Mouse (Mus musculus): Measurements from ENCODE around the gene Gm7145. TPM values are rescaled to one million over a fixed set of nuclear protein-coding genes. Genes with fewer than 3 reads are reported as not detected.
"Not testable (repeated sequence)": the region's sequence is repeated elsewhere in the genome, so short reads cannot be mapped to it uniquely, and the experiment has no call there.

Gene Gm7145
- not detected in 2 replicates for polyA plus RNA-seq (2014; fragmentation: Nextera tagmentation; extraction: Ambion mirVana)

DNA sequence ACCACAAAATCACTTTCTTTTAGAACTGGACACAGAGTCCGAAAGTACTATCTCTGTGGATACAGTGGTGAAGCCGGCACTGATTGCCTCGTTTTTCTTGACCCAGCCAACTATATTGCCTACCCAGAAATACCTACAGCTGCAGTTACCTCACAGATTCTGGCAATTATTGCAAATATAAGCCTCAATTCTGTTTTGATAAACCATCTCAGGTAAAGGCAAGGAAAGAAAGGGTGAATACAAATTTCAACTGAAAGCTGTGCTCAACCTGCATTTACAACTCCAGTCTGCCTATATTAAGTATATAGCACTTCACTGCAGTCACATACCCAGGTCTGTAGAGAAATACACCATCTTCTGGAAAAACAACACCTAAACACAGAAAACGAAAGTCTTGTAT lies at the start of gene Gm7145:
Gene Gm7145, plus strand, starts transcription at position 301 of the 400 bp plus-strand sequence.
- H3K4me2 ChIP-seq (replicated peaks; ENCODE audit: low read depth, low read length): no peak within 1 kb of the TSS
- 80% methylated on average over 4 of the region's 4 CpGs for WGBS

DNA sequence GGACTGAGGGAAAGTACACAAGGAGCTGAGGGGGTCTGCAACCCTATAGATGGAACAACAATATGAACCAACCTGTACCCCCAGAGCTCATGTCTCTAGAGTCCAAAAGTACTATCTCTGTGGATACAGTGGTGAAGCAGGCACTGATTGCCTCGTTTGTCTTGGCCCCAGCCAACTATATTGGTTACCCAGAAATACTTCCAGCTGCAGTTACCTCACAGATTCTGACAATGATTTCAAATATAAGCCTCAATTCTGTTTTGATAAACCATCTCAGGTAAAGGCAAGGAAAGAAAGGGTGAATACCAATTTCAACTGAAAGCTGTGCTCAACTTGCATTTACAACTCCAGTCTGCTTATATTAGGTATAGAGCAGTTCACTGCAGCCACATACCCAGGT lies 38.0 kb upstream of the Gm7145 start, which contains the start of gene Gm28168:
Gene Gm28168, plus strand, starts transcription at position 301 of the 400 bp plus-strand sequence.
- H3K4me2 ChIP-seq (replicated peaks; ENCODE audit: low read depth, low read length); H3K27me3 ChIP-seq (ENCODE audit: control insufficient read depth, insufficient read depth, low read length); H3K36me3 ChIP-seq (ENCODE audit: control insufficient read depth, insufficient read depth, low read length); H3K4me1 ChIP-seq (ENCODE audit: control insufficient read depth, insufficient read depth, low read length); H3K9ac ChIP-seq (ENCODE audit: low read depth, low read length); H3K4me3 ChIP-seq (ENCODE audit: low read length); H3K27ac ChIP-seq (ENCODE audit: low read depth, low read length); H3K9me3 ChIP-seq (ENCODE audit: control insufficient read depth, low read length); ATAC-seq (ENCODE audit: low FRiP score, low TSS enrichment): not testable (repeated sequence)
- WGBS: 50% methylated on average over 1 of the region's 1 CpGs

More for the DNA sequence above, at the start of gene Gm7145:
- H3K27me3 ChIP-seq (ENCODE audit: control insufficient read depth, insufficient read depth, low read length): no peaks in the 10 kb centered on the region
- ATAC-seq (ENCODE audit: low FRiP score, low TSS enrichment): no peak
- H3K36me3 ChIP-seq (ENCODE audit: control insufficient read depth, insufficient read depth, low read length): no peaks in the 10 kb centered on the region
- H3K27ac ChIP-seq (ENCODE audit: low read depth, low read length): no peak within 1 kb of the TSS
- H3K4me1 ChIP-seq (ENCODE audit: control insufficient read depth, insufficient read depth, low read length): no peaks in the 10 kb centered on the region
- no peaks in the 10 kb centered on the region for H3K9me3 ChIP-seq (ENCODE audit: control insufficient read depth, low read length)
- H3K4me3 ChIP-seq (ENCODE audit: low read length): no peak within 1 kb of the TSS
- H3K9ac ChIP-seq (ENCODE audit: low read depth, low read length): no peak within 1 kb of the TSS

DNA sequence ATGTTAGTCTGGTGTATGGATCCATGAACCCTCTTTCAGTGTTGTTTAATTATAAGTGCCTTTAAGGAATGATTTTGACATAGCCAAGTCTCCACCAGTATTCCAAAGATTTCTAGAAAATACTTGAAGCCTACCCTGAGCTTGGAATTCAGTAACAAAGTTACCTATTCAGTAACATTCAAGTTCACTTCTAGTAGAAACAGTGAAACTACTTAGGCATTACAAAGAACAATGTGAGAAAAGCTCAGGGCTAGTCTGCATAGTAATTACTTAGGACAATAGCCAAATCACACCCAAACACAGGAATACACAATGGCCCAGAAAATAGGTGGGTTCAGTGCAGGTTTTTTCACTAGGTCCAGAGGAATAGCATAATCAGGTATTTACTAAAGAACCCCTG lies 38.1 kb downstream of the Gm7145 start:
- H3K4me1 ChIP-seq (ENCODE audit: control insufficient read depth, insufficient read depth, low read length); H3K27ac ChIP-seq (ENCODE audit: low read depth, low read length); H3K27me3 ChIP-seq (ENCODE audit: control insufficient read depth, insufficient read depth, low read length); H3K9ac ChIP-seq (ENCODE audit: low read depth, low read length); H3K4me3 ChIP-seq (ENCODE audit: low read length); H3K4me2 ChIP-seq (replicated peaks; ENCODE audit: low read depth, low read length); H3K9me3 ChIP-seq (ENCODE audit: control insufficient read depth, low read length); ATAC-seq (ENCODE audit: low FRiP score, low TSS enrichment); H3K36me3 ChIP-seq (ENCODE audit: control insufficient read depth, insufficient read depth, low read length): not testable (repeated sequence)

DNA sequence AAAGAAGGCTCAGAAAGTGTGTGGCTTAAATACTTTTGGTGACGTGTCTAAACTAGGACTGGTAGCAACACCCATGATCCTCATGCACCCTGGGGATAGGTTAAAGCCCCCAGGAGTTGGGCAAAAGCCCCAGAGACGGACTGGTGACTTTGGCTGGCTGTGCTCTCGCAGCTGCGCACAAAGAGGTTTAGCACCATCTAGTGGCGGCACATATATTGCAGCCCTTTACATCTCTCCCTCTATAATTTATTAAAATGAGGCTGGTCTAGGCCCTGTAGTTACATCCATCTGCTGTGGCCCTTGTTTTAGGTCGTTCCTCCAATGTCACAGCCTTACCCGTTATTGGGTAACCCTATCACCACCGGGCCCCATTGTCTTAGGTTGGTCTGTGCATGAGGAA lies 47.0 kb downstream of the Gm7145 start:
- H3K4me2 ChIP-seq (replicated peaks; ENCODE audit: low read depth, low read length); H3K27ac ChIP-seq (ENCODE audit: low read depth, low read length); H3K36me3 ChIP-seq (ENCODE audit: control insufficient read depth, insufficient read depth, low read length); H3K27me3 ChIP-seq (ENCODE audit: control insufficient read depth, insufficient read depth, low read length); H3K9me3 ChIP-seq (ENCODE audit: control insufficient read depth, low read length); H3K4me3 ChIP-seq (ENCODE audit: low read length); H3K4me1 ChIP-seq (ENCODE audit: control insufficient read depth, insufficient read depth, low read length); H3K9ac ChIP-seq (ENCODE audit: low read depth, low read length); ATAC-seq (ENCODE audit: low FRiP score, low TSS enrichment): not testable (repeated sequence)
- WGBS: 40% methylated on average over 8 of the region's 8 CpGs

Other genes with a start within 250 kb of the Gm7145 start
- gene B020011L13Rik, start 184.8 kb upstream of the Gm7145 start, polyA plus RNA-seq (2014; fragmentation: Nextera tagmentation; extraction: Ambion mirVana): not detected in 2 replicates
- not detected in 2 replicates for gene Gm28360, start 135.9 kb upstream of the Gm7145 start, polyA plus RNA-seq (2014; fragmentation: Nextera tagmentation; extraction: Ambion mirVana)
- not detected in 2 replicates for gene Gm28168, start 37.9 kb upstream of the Gm7145 start, polyA plus RNA-seq (2014; fragmentation: Nextera tagmentation; extraction: Ambion mirVana)
- gene Gm29106, start 210.6 kb downstream of the Gm7145 start, polyA plus RNA-seq (2014; fragmentation: Nextera tagmentation; extraction: Ambion mirVana): 0.14 and 0.27 TPM in 2 replicates

All from kidney, embryonic 14.5 days (tissue).